10 mouse cellular contexts compared by ENCODE assay signal in the genomic region with DNA sequence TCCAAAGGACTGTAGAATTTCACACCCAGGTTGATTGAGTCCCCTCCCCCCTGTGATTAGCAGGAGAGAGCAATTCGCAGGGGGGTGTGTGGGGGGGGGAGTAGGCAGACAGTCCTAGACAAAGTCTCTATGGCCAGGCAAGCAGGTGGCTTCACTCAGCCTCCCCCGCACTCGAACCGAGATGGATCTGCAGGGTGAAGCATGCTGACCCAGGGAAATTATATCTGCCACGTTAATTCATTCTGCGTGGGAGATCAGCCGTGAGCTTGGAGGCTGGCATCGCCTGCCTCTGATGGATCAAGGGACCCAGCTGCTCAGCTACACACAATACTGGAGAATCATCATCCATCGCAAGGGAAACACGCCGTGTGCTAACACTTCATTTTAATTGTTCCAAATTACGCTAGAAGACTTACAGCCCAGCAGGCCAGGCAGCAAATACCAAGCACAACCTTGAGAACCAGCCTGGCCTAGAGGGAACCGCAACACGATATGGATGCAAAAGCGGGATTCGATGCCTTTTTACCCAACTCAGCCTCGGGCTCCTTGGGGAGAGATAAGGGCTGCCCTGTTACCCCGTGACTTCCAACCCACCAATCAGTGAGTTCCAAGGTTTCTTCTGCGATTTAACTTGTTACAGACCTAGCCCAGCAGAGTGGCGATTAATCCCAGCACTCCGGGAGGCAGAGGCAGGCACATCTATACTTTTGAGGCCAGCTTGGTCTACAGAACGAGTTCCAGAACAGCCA.
DNase-seq lines count a peak whose midpoint lies in the region; ATAC-seq lines count a peak whose summit lies in the region.
"Had no signal": no experiment of that assay in that cellular context is flagged by ENCODE, and none has a peak within 500 bp of the region (broad histone marks: within the 10 kb centered on the region; RNA-seq: fewer than 3 reads in every experiment).

No protein-coding gene starts in this region.

- no peaks in the 10 kb centered on the region for H3K36me3 ChIP-seq in forebrain, embryonic 13.5 days (ENCODE audit: poor library complexity, severe bottlenecking)

- peak; percentile 54 for ATAC-seq in forebrain, embryonic 13.5 days

- H3K9me3 ChIP-seq in forebrain, embryonic 13.5 days (replicated peaks) = no peaks in the 10 kb centered on the region

- peak; percentile 20 for DNase-seq in ovary, adult 18-20 months (ENCODE audit: low spot score)
- no peak for DNase-seq in ovary, postnatal 10 days (ENCODE audit: low spot score)
- DNase-seq in layer of hippocampus, adult 8-10 months (ENCODE audit: low spot score in 2 of 2) = peak; percentile 9 to 26
- DNase-seq in retina, postnatal 7 days (ENCODE audit: low read depth, low spot score) = peak; percentile 31
- DNase-seq in T-cell, adult 2 months (ENCODE audit: low spot score) = no peak
- DNase-seq in heart, adult 18-20 months = no peak
- DNase-seq: right cerebral cortex, postnatal 4 days; thymus, postnatal 14 days had no signal

- H3K4me2 ChIP-seq in forebrain, embryonic 13.5 days = peak overlapping the region; percentile 22

- H3K27ac ChIP-seq in forebrain, embryonic 13.5 days = no peak overlapping the region
- H3K27ac ChIP-seq: left cerebral cortex, adult 2 months had no signal

- WGBS in forebrain, embryonic 13.5 days = 44% methylated on average over 22 of the region's 22 CpGs

- peaks cover 31% of the 10 kb centered on the region for H3K4me1 ChIP-seq in forebrain, embryonic 13.5 days

- no peak overlapping the region for H3K9ac ChIP-seq in forebrain, embryonic 13.5 days

- no peak overlapping the region for H3K4me3 ChIP-seq in forebrain, embryonic 13.5 days
- H3K4me3 ChIP-seq: left cerebral cortex, adult 2 months had no signal

- peaks cover under 1% of the 10 kb centered on the region for H3K27me3 ChIP-seq in forebrain, embryonic 13.5 days

Comparison
In these comparisons a context has a peak if more than half of its experiments do, and no peak if none do; other contexts are left out.
1. DNase-seq: peak in ovary, adult 18-20 months (single experiment), layer of hippocampus, adult 8-10 months (2 of 2) and retina, postnatal 7 days (single experiment); none in ovary, postnatal 10 days (single experiment), T-cell, adult 2 months (single experiment) and heart, adult 18-20 months (0 of 2).